Comparison of ENCODE assay signal across 27 mouse cellular contexts in genomic region chr9:90906106-90906505, GRCm38 (mm10).
DNase-seq lines count a peak whose midpoint lies in the region; ATAC-seq and TF ChIP-seq lines count a peak whose summit lies in the region.
"Had no signal": no experiment of that assay in that cellular context is flagged by ENCODE, and none has a peak within 500 bp of the region (broad histone marks: within the 10 kb centered on the region; RNA-seq: fewer than 3 reads in every experiment).

No protein-coding gene starts in this region.

- no peak overlapping the region for H3K4me2 ChIP-seq in heart, embryonic 11.5 days
- H3K4me2 ChIP-seq in hindbrain, embryonic 14.5 days (replicated peaks): no peak overlapping the region
- H3K4me2 ChIP-seq in hindbrain, postnatal 0 days (ENCODE audit: low read depth, low read length): no peak overlapping the region
- H3K4me2 ChIP-seq in neural tube, embryonic 15.5 days: no peak overlapping the region
- H3K4me2 ChIP-seq: embryonic facial prominence, embryonic 12.5 days; embryonic facial prominence, embryonic 15.5 days; forebrain, embryonic 13.5 days; heart, embryonic 12.5 days; heart, embryonic 15.5 days; hindbrain, embryonic 15.5 days; intestine, embryonic 15.5 days had no signal

- no peak for TF ChIP-seq CTCF in hindbrain, postnatal 0 days (IDR thresholded peaks at IDR 0.05; ENCODE audit: low read depth)

- H3K4me1 ChIP-seq in heart, embryonic 11.5 days (ENCODE audit: control insufficient read depth, insufficient read depth, low read length): no peaks in the 10 kb centered on the region
- H3K4me1 ChIP-seq in hindbrain, embryonic 14.5 days (replicated peaks; ENCODE audit: control insufficient read depth, insufficient read depth, low read length): no peaks in the 10 kb centered on the region
- H3K4me1 ChIP-seq in hindbrain, postnatal 0 days (ENCODE audit: insufficient read depth, low read length): no peaks in the 10 kb centered on the region
- H3K4me1 ChIP-seq in neural tube, embryonic 15.5 days: no peaks in the 10 kb centered on the region
- H3K4me1 ChIP-seq: embryonic facial prominence, embryonic 12.5 days; embryonic facial prominence, embryonic 15.5 days; forebrain, embryonic 13.5 days; heart, embryonic 12.5 days; heart, embryonic 15.5 days; hindbrain, embryonic 15.5 days; intestine, embryonic 15.5 days had no signal

- H3K27me3 ChIP-seq in heart, embryonic 11.5 days (ENCODE audit: control insufficient read depth, insufficient read depth, low read length): no peaks in the 10 kb centered on the region
- no peaks in the 10 kb centered on the region for H3K27me3 ChIP-seq in hindbrain, embryonic 14.5 days (ENCODE audit: control insufficient read depth, insufficient read depth, low read length)
- H3K27me3 ChIP-seq in hindbrain, postnatal 0 days (ENCODE audit: insufficient read depth, low read length): no peaks in the 10 kb centered on the region
- no peaks in the 10 kb centered on the region for H3K27me3 ChIP-seq in neural tube, embryonic 15.5 days (replicated peaks)
- H3K27me3 ChIP-seq: CH12.LX; embryonic facial prominence, embryonic 12.5 days; embryonic facial prominence, embryonic 15.5 days; forebrain, embryonic 13.5 days; heart, embryonic 12.5 days; heart, embryonic 15.5 days; hindbrain, embryonic 15.5 days; intestine, embryonic 15.5 days; Patski had no signal

- 85% methylated on average over 5 of the region's 5 CpGs for WGBS in heart, embryonic 11.5 days (ENCODE audit: insufficient replicate concordance)
- 90% methylated on average over 5 of the region's 5 CpGs for WGBS in hindbrain, embryonic 14.5 days
- WGBS in hindbrain, postnatal 0 days: 92% methylated on average over 5 of the region's 5 CpGs
- WGBS in neural tube, embryonic 15.5 days: 98% methylated on average over 5 of the region's 5 CpGs

- no peak for ATAC-seq in heart, embryonic 11.5 days (replicated peaks; ENCODE audit: insufficient number of reproducible peaks, low FRiP score, low TSS enrichment)
- ATAC-seq in hindbrain, embryonic 14.5 days (ENCODE audit: low FRiP score): peak; percentile 48; the same call in 1 of the 2 replicates
- no peak for ATAC-seq in hindbrain, postnatal 0 days
- ATAC-seq in megakaryocyte, adult 5-6 weeks (ENCODE audit: poor library complexity, severe bottlenecking): 0 out of 2 replicates have a peak, but pooled peaks have one; percentile 30
- 0 out of 2 replicates have a peak, but pooled peaks have one; percentile 22 for ATAC-seq in monocyte, adult 5-6 weeks (replicated peaks; ENCODE audit: insufficient number of reproducible peaks, low FRiP score, low TSS enrichment, poor library complexity, severe bottlenecking)
- ATAC-seq in neural tube, embryonic 15.5 days (ENCODE audit: low FRiP score): no peak; the same call in 1 of the 2 replicates
- ATAC-seq: forebrain, embryonic 13.5 days; forebrain, embryonic 16.5 days; intestine, embryonic 15.5 days; Patski had no signal

- no peak overlapping the region for H3K9ac ChIP-seq in heart, embryonic 11.5 days (ENCODE audit: low read depth, low read length)
- no peak overlapping the region for H3K9ac ChIP-seq in hindbrain, embryonic 14.5 days
- H3K9ac ChIP-seq in hindbrain, postnatal 0 days (replicated peaks; ENCODE audit: low read length): no peak overlapping the region
- H3K9ac ChIP-seq in neural tube, embryonic 15.5 days (replicated peaks): no peak overlapping the region
- H3K9ac ChIP-seq: embryonic facial prominence, embryonic 12.5 days; embryonic facial prominence, embryonic 15.5 days; forebrain, embryonic 13.5 days; heart, embryonic 12.5 days; heart, embryonic 15.5 days; hindbrain, embryonic 15.5 days; intestine, embryonic 15.5 days had no signal

- H3K9me3 ChIP-seq in heart, embryonic 11.5 days (replicated peaks; ENCODE audit: control insufficient read depth, low read length): no peaks in the 10 kb centered on the region
- H3K9me3 ChIP-seq in hindbrain, embryonic 14.5 days (ENCODE audit: control insufficient read depth, low read length): no peaks in the 10 kb centered on the region
- H3K9me3 ChIP-seq in hindbrain, postnatal 0 days (ENCODE audit: low read length): no peaks in the 10 kb centered on the region
- no peaks in the 10 kb centered on the region for H3K9me3 ChIP-seq in neural tube, embryonic 15.5 days (replicated peaks)
- H3K9me3 ChIP-seq: embryonic facial prominence, embryonic 12.5 days; embryonic facial prominence, embryonic 15.5 days; forebrain, embryonic 13.5 days; heart, embryonic 12.5 days; heart, embryonic 15.5 days; hindbrain, embryonic 15.5 days; intestine, embryonic 15.5 days had no signal

- no peak overlapping the region for H3K27ac ChIP-seq in heart, embryonic 11.5 days (ENCODE audit: low read depth, low read length)
- no peak overlapping the region for H3K27ac ChIP-seq in hindbrain, embryonic 14.5 days
- no peak overlapping the region for H3K27ac ChIP-seq in hindbrain, postnatal 0 days
- no peak overlapping the region for H3K27ac ChIP-seq in neural tube, embryonic 15.5 days (replicated peaks)
- H3K27ac ChIP-seq: embryonic facial prominence, embryonic 12.5 days; embryonic facial prominence, embryonic 15.5 days; forebrain, embryonic 13.5 days; heart, embryonic 15.5 days; hindbrain, embryonic 15.5 days; intestine, embryonic 15.5 days had no signal

- DNase-seq in heart, adult 11 months: peak; percentile 80
- no peak for DNase-seq in hindbrain, embryonic 14.5 days (ENCODE audit: low spot score)
- DNase-seq in hindbrain, postnatal 0 days (ENCODE audit: low spot score): no peak
- DNase-seq: adrenal gland, postnatal 10 days; adrenal gland, postnatal 36 days; B cell, adult 2 months; cerebellum, adult 18-20 months; cerebellum, adult 9-10 months; cerebellum, postnatal 14 days; gastrocnemius, postnatal 10 days; gastrocnemius, postnatal 36 days; heart, postnatal 14 days had no signal

- no peak overlapping the region for H3K4me3 ChIP-seq in heart, embryonic 11.5 days (ENCODE audit: low read depth, low read length)
- no peak overlapping the region for H3K4me3 ChIP-seq in hindbrain, embryonic 14.5 days (replicated peaks; ENCODE audit: low read length)
- H3K4me3 ChIP-seq in hindbrain, postnatal 0 days (ENCODE audit: low read length): no peak overlapping the region
- no peak overlapping the region for H3K4me3 ChIP-seq in neural tube, embryonic 15.5 days (replicated peaks)
- H3K4me3 ChIP-seq: embryonic facial prominence, embryonic 12.5 days; embryonic facial prominence, embryonic 15.5 days; forebrain, embryonic 13.5 days; heart, embryonic 12.5 days; heart, embryonic 15.5 days; hindbrain, embryonic 15.5 days; intestine, embryonic 15.5 days had no signal

- H3K36me3 ChIP-seq in heart, embryonic 11.5 days (ENCODE audit: control insufficient read depth, insufficient read depth, low read length): no peaks in the 10 kb centered on the region
- no peaks in the 10 kb centered on the region for H3K36me3 ChIP-seq in hindbrain, embryonic 14.5 days (replicated peaks; ENCODE audit: control insufficient read depth, insufficient read depth)
- H3K36me3 ChIP-seq in hindbrain, postnatal 0 days (ENCODE audit: insufficient read depth, low read length): no peaks in the 10 kb centered on the region
- no peaks in the 10 kb centered on the region for H3K36me3 ChIP-seq in neural tube, embryonic 15.5 days
- H3K36me3 ChIP-seq: embryonic facial prominence, embryonic 12.5 days; embryonic facial prominence, embryonic 15.5 days; G1E; heart, embryonic 12.5 days; heart, embryonic 15.5 days; hindbrain, embryonic 15.5 days; intestine, embryonic 15.5 days had no signal

Comparison
In these comparisons a context has a peak if more than half of its experiments do, and no peak if none do; other contexts are left out.
1. ATAC-seq: peak in hindbrain, embryonic 14.5 days (single experiment), megakaryocyte, adult 5-6 weeks (single experiment) and monocyte, adult 5-6 weeks (single experiment); none in heart, embryonic 11.5 days (single experiment), hindbrain, postnatal 0 days (single experiment) and neural tube, embryonic 15.5 days (single experiment).